Mouse (Mus musculus) activated CD4-positive, CD25-positive, alpha-beta regulatory T cell, adult 4 months (primary cell): ENCODE measurements around the gene Grrp1. TPM values are rescaled to one million over a fixed set of nuclear protein-coding genes. Genes with fewer than 3 reads are reported as not detected.
"Not testable (repeated sequence)": the region's sequence is repeated elsewhere in the genome, so short reads cannot be mapped to it uniquely, and the experiment has no call there.

Experiments
- ATAC-seq: one replicate; pipeline ENCODE4 v1.8.0; 2017
- polyA plus RNA-seq, 2 experiments: library from polyadenylated mRNA; unstranded; fragments of 100-300 nt; shearing (Covaris generic); gene quantifications; one replicate each; pipeline ENCODE4 v1.2.1; 2017

Gene Grrp1
- not detected for polyA plus RNA-seq

DNA sequence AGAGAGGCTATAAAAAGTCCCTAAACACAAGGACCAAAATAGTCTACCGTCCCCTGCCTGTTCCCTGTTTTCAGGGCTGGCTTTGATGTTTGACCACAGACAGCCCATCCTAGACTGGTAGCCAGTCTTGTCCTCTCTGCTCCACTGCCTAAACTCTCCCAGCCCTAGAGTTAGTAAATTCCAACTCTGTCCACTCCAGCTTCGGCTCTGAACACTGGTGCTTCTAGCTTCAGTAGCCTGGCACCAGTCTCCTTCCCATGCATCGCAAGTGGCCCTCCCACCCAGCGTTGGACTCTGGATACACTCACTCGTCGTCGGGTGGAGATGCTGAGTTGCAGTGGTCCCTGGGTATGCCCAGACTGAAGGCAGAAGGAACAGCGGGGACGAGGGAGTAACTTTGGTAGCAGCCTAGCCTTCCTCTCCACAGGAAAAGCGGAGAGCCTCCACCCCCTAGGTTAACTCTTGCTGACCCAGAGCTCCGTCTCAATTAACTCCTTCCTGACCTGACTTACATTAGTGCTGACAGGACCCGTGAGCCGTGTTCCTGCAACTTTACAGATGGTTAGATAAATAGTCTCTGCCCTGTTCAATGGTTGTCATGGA is at the start of gene Grrp1:
Grrp1 (minus strand) TSS at position 385 of the 603 bp plus-strand sequence.
- no peak for ATAC-seq

DNA sequence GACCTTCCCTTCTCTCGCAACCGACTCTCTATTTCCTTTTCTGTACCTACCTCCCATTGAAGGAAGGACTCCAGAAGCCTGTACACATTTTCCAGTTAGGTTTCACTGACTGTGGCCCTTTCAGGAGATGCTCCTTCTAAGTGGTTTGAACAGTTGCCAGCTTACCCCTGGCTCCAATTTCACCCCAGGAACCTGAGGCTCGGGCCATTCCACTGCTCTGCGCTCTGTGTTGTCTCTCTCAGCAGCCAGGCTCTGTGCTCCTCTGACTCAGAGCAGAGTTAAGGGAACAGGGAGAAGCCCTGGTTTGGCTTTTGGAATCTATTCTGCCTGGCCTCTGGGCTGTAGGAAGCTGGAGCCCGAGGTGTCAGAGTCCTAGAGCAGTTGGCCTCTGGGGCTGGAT is 48.2 kb upstream of the Grrp1 start:
- no peak for ATAC-seq

- no peak for ATAC-seq
These were observed 46.4 kb upstream of the Grrp1 start for GRCm38 (mm10) chr4:134300316-134300715.

DNA sequence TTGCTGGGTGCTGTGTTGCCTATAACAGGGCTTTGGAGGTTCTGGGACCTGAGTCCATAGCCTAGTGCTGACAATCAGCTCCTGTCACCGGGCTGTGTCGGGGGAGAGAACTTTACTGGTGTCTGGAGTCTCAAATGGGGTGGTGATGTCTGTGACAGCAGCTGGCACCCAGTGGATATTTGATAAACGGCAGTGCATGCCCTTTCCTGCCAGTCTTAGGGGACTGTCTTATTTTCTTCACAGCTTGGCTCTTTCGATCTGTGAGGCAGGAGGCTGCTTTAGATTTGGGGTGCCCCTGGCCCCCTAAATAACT is 45.5 kb upstream of the Grrp1 start:
- ATAC-seq = no peak

DNA sequence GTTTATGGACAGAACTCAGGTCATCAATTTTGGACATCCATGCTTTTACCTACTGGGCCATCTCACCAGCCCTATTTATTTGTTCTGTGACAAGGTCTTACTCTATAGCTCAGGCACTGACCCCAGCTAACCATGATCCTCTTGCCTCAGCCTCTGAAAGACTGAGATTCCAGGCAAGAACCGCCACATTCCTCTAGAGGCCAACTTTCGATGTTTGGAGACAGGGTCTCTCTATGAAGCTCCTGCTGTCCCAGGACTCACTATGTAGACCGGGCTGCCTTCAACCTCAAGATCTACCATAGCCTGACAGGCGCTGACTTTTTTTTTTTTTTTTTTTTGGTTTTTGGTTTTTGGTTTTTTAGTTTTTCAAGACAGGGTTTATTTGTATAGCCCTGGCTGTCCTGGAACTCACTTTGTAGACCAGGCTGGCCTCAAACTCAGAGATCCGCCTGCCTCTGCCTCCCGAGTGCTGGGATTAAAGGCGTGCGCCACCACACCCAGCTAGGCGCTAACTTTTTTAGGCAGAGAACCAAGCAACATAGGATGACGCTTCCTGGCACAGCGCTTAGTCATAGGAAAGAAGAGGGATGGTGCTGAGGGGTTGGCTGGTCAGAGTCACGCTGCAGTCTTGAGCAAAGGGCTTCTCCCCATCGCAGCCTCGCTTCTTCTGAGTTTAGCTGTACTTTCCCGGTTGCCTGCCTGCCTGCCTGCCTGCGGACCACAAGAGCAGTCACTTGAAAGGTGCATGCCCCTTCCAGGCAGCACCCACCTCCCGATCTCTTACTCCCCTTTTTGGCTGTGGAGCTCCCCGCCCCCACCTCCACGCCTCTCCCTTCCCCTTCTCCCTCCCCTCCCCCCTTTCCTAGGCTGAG is 45.0 kb upstream of the Grrp1 start:
- ATAC-seq = no peak

DNA sequence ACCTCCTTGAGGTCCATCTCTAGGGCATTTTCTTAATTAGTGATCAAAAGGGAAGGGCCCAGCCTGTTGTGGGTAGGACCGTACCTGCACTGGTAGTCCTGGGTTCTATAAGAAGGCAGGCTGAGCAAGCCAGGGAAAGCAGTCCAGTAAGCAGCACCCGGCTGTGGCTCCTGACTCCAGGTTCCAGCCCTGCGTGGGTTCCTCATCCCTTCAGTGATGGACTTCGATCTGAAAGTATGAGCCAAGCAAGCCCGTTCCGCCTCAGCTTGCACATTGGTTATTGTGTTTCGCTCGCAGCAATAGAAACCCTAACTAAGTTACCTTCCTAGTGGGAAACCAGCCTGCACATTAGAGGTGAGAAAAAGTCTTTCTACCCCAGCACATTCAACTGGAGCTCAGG is 43.5 kb upstream of the Grrp1 start:
- no peak for ATAC-seq

GRCm38 (mm10) chr4:134296523-134296922 is 42.6 kb upstream of the Grrp1 start:
- ATAC-seq = no peak

DNA sequence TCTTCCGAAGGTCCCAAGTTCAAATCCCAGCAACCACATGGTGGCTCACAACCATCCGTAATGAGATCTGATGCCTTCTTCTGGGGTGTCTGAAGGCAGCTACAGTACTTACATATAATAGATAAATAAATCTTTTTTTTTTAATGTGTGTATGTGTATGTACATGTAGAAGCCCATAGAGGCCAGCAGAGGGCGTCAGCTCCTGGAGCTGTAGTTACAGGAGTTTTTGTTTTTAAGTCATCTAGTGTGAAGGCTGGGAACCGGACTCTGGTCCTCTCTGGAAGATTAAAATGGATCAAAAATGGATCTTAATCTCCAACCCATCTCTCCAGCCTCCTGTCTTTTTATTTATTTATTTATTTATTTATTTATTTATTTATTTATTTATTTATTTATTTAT is 42.2 kb upstream of the Grrp1 start:
- not testable (repeated sequence) for ATAC-seq

GRCm38 (mm10) chr4:134293692-134294163 is 39.8 kb upstream of the Grrp1 start:
- no peak for ATAC-seq

DNA sequence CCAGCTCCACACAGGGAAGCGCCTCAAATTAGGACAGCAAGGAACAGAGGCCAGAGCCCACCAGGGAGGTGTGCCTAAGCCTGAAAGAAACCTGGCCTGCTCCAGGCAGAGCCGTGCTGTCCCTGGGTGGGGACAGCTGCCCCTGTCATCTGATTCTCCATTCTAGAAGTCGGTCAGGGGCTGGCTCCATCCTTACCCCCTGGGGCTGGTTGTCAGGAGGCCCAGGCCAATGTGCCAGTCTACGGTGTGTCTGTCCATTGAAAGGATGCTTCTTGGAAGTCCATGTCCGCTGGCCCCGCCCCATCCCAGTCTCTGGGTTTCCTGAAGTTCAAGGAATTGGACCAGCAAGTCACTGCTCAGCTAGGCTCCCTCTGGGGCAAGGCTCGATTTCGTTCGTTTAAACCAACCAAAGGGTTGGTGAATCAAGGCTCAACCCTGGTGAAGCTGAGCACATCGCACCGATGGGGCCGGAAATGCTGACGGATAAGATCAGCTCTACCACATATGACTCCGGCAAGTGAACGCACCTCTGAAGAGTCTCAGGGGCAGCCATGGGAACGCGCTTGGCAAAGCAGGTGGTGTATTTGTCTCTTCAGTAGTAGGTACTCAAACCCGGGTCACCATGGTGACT is 39.3 kb upstream of the Grrp1 start:
- ATAC-seq = no peak

DNA sequence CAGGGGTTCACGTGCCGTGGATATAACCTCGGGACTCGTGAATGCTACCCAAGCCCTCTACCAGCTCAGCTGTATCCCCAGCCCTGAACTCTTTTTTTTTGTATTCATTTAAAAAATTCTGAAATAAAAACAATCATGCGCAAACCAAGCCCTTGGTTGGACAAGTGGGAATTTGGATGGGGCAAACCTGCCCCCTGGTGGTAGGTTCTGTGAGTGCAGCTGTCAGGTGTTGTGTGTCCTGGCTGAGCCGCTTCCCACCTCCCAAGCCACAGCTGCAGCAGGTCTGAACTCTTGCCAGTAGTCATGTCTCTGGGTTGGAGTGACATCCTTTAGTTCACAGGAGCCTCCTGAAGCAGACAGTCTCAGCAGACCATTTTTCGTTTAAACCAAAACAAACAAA is 38.2 kb upstream of the Grrp1 start:
- ATAC-seq = no peak

- ATAC-seq = no peak
These were observed 34.7 kb upstream of the Grrp1 start for GRCm38 (mm10) chr4:134288397-134289256.

GRCm38 (mm10) chr4:134287575-134288025 is 33.7 kb upstream of the Grrp1 start, which contains the start of gene Pdik1l:
TSS of gene Pdik1l (minus strand) at chr4:134287895.
- peak; percentile 76 for ATAC-seq

- peak; percentile 74 for ATAC-seq
These were observed 33.3 kb upstream of the Grrp1 start for GRCm38 (mm10) chr4:134287168-134287564.

- no peak for ATAC-seq
These were observed 32.6 kb upstream of the Grrp1 start for GRCm38 (mm10) chr4:134286226-134287167.

DNA sequence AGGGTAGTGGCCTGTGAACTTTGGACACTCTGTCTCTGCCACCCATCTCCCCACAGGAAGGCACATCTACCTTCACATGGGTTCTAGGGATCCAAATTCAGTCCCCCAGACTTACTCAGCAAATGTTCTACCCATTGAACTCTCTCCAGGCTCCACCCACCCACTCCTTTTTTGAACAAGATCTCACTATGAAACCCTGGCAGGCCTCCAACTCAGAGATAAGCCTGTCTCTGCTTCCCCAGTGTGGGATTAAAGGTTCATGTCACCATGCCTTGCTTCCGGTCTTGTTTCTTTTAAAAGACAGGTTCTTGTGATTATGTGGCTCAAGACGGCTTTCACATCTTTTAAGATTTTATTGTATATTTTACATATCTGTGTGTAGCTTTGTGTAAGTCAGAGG is 31.0 kb upstream of the Grrp1 start:
- no peak for ATAC-seq

DNA sequence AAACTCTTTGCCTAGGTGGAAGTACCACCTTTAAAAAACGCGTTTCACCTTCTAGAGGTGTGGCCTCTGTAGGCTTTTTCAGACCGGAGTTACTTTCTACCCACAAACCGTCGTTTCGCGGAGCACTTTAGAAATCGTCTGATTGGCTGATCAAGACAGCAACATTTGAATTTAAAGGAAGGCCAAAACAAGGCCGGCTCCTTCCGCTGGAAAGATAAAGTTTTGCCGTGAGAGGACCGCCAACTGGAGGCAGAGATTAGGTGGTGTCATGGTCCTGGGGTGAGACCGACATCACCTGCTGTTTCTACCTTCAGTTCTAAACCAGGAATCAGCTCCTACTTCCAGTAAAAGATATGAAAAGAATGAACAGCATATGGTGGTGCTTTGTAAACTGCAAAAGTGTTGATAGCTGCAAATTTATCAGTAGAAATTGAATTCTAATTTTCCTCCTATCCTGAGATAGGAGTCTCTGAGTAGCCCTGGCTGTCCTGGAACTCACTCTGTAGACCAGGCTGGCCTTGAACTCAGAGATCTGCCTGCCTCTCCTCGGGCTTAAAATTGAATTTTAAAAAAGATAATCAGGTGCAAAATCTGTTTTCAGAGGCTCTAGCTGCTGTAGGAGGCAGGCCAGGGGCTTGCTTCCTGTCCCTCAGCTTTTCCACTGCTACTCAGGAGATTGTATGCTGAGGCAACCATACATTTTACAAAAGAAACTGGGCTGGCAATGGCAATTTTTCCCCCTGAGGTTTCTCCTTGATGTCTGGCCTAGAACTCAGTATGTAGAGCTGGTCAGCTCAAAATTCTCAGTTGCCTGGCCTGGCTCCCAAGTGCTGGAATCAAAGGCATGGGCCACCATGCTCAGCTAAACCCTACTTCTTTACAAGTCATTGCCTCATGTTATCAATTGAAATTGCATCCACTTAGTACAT is 19.8 kb upstream of the Grrp1 start:
- ATAC-seq = peak; percentile 98

- no peak for ATAC-seq
These were observed 19.0 kb upstream of the Grrp1 start for GRCm38 (mm10) chr4:134272731-134273416.

- ATAC-seq = no peak
These were observed 18.1 kb upstream of the Grrp1 start for GRCm38 (mm10) chr4:134271979-134272378.

DNA sequence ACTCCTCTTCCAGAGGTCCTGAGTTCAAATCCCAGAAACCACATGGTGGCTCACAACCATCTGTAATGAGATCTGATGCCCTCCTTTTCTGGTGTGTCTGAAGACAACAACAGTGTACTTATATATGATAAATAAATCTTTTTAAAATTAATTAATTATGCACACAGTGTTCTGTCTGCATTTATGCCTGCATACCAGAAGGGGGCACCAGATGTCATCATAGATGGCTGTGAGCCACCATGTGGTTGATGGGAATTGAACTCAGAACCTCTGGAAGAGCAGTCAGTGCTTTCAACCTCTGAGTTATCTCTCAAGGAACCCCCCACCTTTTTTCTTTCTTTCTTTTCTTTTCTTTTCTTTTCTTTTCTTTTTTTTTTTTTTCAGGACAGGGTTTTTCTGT is 15.7 kb upstream of the Grrp1 start:
- not testable (repeated sequence) for ATAC-seq
